Mouse (Mus musculus) megakaryocyte, embryonic 14.5 days (primary cell): ENCODE data around the gene Frmd5. TPM values are rescaled to one million over a fixed set of nuclear protein-coding genes. Genes with fewer than 3 reads are reported as not detected.

ENCODE experiments used
- H3K27me3 ChIP-seq: replicated peaks from 2 replicates; pipeline ENCODE3; 2012; ENCODE audit warnings: inconsistent platforms
- H3K36me3 ChIP-seq: replicated peaks from 2 replicates; pipeline ENCODE3; 2012; ENCODE audit warnings: low read length, inconsistent platforms, mixed read lengths
- H3K4me1 ChIP-seq: 2 replicates; pipeline ENCODE4 v1.6.1; 2012; ENCODE audit warnings: inconsistent platforms
- H3K4me3 ChIP-seq: replicated peaks from 2 replicates; pipeline ENCODE3; 2012; ENCODE audit warnings: moderate library complexity, mild to moderate bottlenecking, inconsistent platforms
- H3K9me3 ChIP-seq: 2 replicates; pipeline ENCODE4 v1.6.1; 2012; ENCODE audit warnings: inconsistent platforms
- FLI1 ChIP-seq: IDR thresholded peaks from 2 replicates; pipeline ENCODE4 v1.6.1; 2012; ENCODE audit warnings: low read length, inconsistent platforms, mixed read lengths
- GATA1 ChIP-seq: IDR thresholded peaks from 3 replicates; pipeline ENCODE4 v1.6.1; 2012; ENCODE audit warnings: mixed read lengths, low read length, inconsistent platforms, borderline replicate concordance
- polyA plus RNA-seq: library from polyadenylated mRNA; stranded (reverse); fragments of >175 nt; gene quantifications from 2 replicates; pipeline ENCODE4 v1.2.3, GENCODE M21; 2012; ENCODE audit warnings: low replicate concordance; ENCODE audit not compliant: insufficient read depth

Frmd5 gene
- polyA plus RNA-seq, 1 experiment, result 1.1 TPM

DNA sequence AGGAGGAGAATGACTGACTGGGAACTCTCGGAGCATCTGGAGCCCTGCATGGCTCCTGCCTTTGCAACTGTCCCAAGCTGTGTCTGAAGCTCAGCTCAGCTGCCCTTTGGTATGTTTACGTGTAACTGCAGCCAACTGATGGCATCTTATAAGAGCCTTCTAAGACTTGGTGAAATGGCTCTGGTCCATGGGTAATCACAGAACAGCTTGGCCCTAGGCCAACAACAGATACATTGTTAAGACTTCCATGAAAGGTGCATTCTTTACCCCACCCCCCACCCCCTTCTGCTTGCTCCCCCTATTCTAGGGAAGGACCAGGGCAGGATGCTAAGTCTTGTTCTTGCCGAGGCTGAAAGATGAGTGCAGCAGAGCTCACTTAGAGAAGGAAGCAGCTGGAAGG, 212.8 kb downstream of the Frmd5 start:
- H3K36me3 ChIP-seq, result no peaks in the 10 kb centered on the region
- no peak for TF ChIP-seq FLI1
- TF ChIP-seq GATA1, result no peak
- H3K27me3 ChIP-seq, result peaks cover 11% of the 10 kb centered on the region
- peaks cover 55% of the 10 kb centered on the region for H3K4me1 ChIP-seq
- H3K4me3 ChIP-seq, result peak overlapping the region; percentile 89
- peaks cover 3% of the 10 kb centered on the region; the same call in 1 of the 2 replicates for H3K9me3 ChIP-seq

DNA sequence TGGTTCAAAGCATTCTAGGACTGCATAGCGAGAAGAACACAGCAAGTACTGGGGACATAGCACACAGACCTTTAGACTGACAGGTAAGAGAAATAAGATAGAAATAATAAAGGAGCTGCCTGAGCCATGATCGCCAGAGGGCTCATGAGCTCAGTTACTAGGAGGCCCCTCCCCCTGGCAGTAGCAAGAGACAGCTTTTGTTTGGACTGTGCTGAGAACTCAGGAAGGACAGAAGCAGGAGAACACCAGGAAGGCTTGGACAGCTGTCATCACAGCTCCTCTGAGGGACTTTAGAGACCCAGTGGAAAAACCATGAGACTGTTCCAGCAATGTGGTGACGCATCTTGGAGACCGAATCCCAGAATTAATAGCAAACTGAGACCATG, 218.6 kb downstream of the Frmd5 start:
- H3K4me1 ChIP-seq, result peaks cover 41% of the 10 kb centered on the region
- H3K4me3 ChIP-seq, result peak overlapping the region; percentile 12
- no peaks in the 10 kb centered on the region for H3K36me3 ChIP-seq
- peaks cover 19% of the 10 kb centered on the region for H3K27me3 ChIP-seq
- H3K9me3 ChIP-seq, result no peaks in the 10 kb centered on the region
- no peak for TF ChIP-seq GATA1
- no peak for TF ChIP-seq FLI1

- no peak for TF ChIP-seq FLI1
- no peak for TF ChIP-seq GATA1
- Histone ChIP-seq H3K27me3 (peaks cover 19% of the 10 kb centered on the region), H3K36me3 (no peaks in the 10 kb centered on the region), H3K4me3 (peak overlapping the region; percentile 12), H3K9me3 (no peaks in the 10 kb centered on the region), H3K4me1 (peaks cover 41% of the 10 kb centered on the region)
These were observed 219.2 kb downstream of the Frmd5 start for GRCm38 (mm10) chr2:121587523-121588308.

DNA sequence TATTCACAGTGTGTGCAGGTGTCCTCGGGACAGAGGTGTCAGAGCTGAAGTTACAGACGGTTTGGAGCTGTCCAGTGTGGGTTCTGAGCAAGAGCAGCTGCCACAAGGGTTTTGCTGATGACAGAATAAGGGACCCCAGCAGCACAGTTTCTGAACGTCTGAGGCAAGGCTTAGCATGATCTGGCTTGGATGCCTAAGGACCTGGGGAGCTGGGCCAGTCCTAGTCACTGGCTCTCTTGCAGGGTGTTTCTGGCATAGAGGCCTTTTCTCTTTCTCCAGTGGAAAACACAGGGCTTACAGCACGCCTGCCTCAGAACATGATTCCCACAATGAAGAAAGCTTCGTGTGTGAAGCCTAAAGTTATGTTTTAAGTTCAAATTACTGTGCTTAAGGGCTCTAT, 222.2 kb downstream of the Frmd5 start:
- peaks cover 11% of the 10 kb centered on the region for H3K27me3 ChIP-seq
- no peak overlapping the region for H3K4me3 ChIP-seq
- peaks cover 34% of the 10 kb centered on the region for H3K4me1 ChIP-seq
- H3K9me3 ChIP-seq, result no peaks in the 10 kb centered on the region
- H3K36me3 ChIP-seq, result no peaks in the 10 kb centered on the region
- TF ChIP-seq GATA1 (no peak), FLI1 (no peak)

DNA sequence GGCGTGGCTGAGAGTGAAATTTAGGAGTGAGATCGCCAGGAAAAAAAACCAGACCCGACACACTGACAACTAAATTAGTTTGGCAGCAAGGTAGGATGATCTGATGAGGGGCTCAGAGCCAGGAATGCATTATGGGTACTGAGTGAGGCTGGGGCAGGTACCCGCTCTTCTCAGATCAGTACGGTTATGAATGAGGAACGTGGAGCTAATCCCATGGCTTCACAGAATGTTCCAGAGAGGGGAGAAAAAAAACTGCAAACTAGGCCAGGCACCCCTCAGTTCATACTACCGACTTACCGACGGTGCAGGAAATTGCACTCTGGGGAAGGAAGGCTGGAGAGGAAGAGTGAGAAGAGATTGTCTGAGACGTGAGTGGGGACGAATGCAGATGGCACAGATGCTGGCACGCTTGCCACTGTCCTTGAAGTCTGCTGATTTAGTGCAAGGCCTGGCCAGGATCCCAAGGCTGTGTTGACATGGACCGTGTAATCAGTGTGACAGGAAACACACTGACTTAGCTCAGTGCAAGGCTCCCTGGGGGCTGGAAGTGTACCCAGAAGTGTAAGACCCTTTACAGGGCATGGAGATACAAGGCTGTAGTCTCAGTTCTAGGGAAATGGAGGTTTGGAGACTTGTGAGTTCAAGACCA, 223.3 kb downstream of the Frmd5 start:
- H3K4me3 ChIP-seq, result peak overlapping the region; percentile 48
- H3K27me3 ChIP-seq, result peaks cover 19% of the 10 kb centered on the region
- no peaks in the 10 kb centered on the region for H3K9me3 ChIP-seq
- H3K4me1 ChIP-seq, result peaks cover 27% of the 10 kb centered on the region
- TF ChIP-seq FLI1 (no peak), GATA1 (no peak)
- H3K36me3 ChIP-seq, result no peaks in the 10 kb centered on the region

- H3K36me3 ChIP-seq, result no peaks in the 10 kb centered on the region
- TF ChIP-seq GATA1, result no peak
- no peak for TF ChIP-seq FLI1
- no peak overlapping the region for H3K4me3 ChIP-seq
- H3K4me1 ChIP-seq, result peaks cover 20% of the 10 kb centered on the region
- no peaks in the 10 kb centered on the region for H3K9me3 ChIP-seq
- peaks cover 22% of the 10 kb centered on the region for H3K27me3 ChIP-seq
These were observed 224.0 kb downstream of the Frmd5 start for GRCm38 (mm10) chr2:121582809-121583376.

DNA sequence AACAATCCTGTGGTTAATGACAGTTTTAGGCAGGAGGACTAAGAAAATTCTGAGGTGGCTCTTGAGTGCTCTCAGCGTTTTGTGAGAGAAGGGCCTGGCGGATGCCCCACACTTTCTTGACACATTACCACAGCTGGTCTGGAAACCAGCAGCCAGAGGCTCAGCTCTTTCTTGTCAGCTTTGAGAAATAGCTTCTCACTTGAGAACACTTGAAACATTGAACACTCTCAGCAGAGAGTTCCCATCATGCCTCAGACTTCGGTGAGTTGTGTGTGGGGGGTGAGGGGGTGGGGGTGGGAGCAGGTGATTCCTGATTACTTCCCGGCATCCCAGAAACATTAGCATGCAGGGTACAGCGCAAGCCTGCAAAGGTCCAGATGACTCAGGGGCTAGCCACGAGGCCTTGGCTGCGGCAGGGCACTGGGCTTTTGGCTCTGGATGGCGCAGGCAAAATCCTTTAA, 231.1 kb downstream of the Frmd5 start:
- H3K4me3 ChIP-seq, result no peak overlapping the region
- H3K27me3 ChIP-seq, result peaks cover 29% of the 10 kb centered on the region
- peaks cover 36% of the 10 kb centered on the region for H3K4me1 ChIP-seq
- no peaks in the 10 kb centered on the region for H3K9me3 ChIP-seq
- no peaks in the 10 kb centered on the region for H3K36me3 ChIP-seq
- TF ChIP-seq GATA1 (no peak), FLI1 (no peak)

GRCm38 (mm10) chr2:121574066-121574630, 232.7 kb downstream of the Frmd5 start:
- peaks cover 31% of the 10 kb centered on the region for H3K27me3 ChIP-seq
- no peaks in the 10 kb centered on the region for H3K9me3 ChIP-seq
- TF ChIP-seq GATA1 (no peak), FLI1 (no peak)
- H3K4me3 ChIP-seq, result no peak overlapping the region
- H3K36me3 ChIP-seq, result no peaks in the 10 kb centered on the region
- peaks cover 46% of the 10 kb centered on the region for H3K4me1 ChIP-seq

GRCm38 (mm10) chr2:121571780-121572179, 235.1 kb downstream of the Frmd5 start:
- Histone ChIP-seq H3K36me3 (no peaks in the 10 kb centered on the region), H3K4me3 (no peak overlapping the region), H3K4me1 (peaks cover 53% of the 10 kb centered on the region), H3K27me3 (peaks cover 33% of the 10 kb centered on the region), H3K9me3 (no peaks in the 10 kb centered on the region)
- TF ChIP-seq GATA1 (no peak), FLI1 (no peak)
